Mouse (Mus musculus): ENCODE results near the gene 4930568D16Rik.

4930568D16Rik gene

GRCm38 (mm10) chr2:35342605-35343004, 24.9 kb downstream of the 4930568D16Rik start:
- no peak for DNase-seq (ENCODE audit: low spot score)

- no peak for DNase-seq (ENCODE audit: low spot score)
Observed at GRCm38 (mm10) chr2:35338707-35339106, 28.8 kb downstream of the 4930568D16Rik start.

GRCm38 (mm10) chr2:35338036-35338435, 29.5 kb downstream of the 4930568D16Rik start:
- no peak for DNase-seq (ENCODE audit: low spot score)

- no peak for DNase-seq (ENCODE audit: low spot score)
Observed at GRCm38 (mm10) chr2:35337419-35337818, 30.1 kb downstream of the 4930568D16Rik start.

GRCm38 (mm10) chr2:35336388-35337280, 30.9 kb downstream of the 4930568D16Rik start, which contains the start of gene Stom:
Gene Stom (minus strand): TSS chr2:35336976.
- peak; percentile 99 for DNase-seq (ENCODE audit: low spot score)

- DNase-seq (ENCODE audit: low spot score), result no peak
Observed at GRCm38 (mm10) chr2:35335620-35336019, 31.9 kb downstream of the 4930568D16Rik start.

GRCm38 (mm10) chr2:35333670-35334069, 33.9 kb downstream of the 4930568D16Rik start:
- no peak for DNase-seq (ENCODE audit: low spot score)

GRCm38 (mm10) chr2:35331205-35331604, 36.3 kb downstream of the 4930568D16Rik start:
- DNase-seq (ENCODE audit: low spot score), result no peak

- DNase-seq (ENCODE audit: low spot score), result no peak
Observed at GRCm38 (mm10) chr2:35329061-35329460, 38.5 kb downstream of the 4930568D16Rik start.

GRCm38 (mm10) chr2:35328064-35328792, 39.3 kb downstream of the 4930568D16Rik start:
- DNase-seq (ENCODE audit: low spot score), result no peak

- no peak for DNase-seq (ENCODE audit: low spot score)
Observed at GRCm38 (mm10) chr2:35327583-35327982, 39.9 kb downstream of the 4930568D16Rik start.

- no peak for DNase-seq (ENCODE audit: low spot score)
Observed at GRCm38 (mm10) chr2:35326931-35327330, 40.6 kb downstream of the 4930568D16Rik start.

- DNase-seq (ENCODE audit: low spot score), result no peak
Observed at GRCm38 (mm10) chr2:35325930-35326329, 41.6 kb downstream of the 4930568D16Rik start.

- DNase-seq (ENCODE audit: low spot score), result no peak
Observed at GRCm38 (mm10) chr2:35322404-35323164, 44.9 kb downstream of the 4930568D16Rik start.

GRCm38 (mm10) chr2:35320399-35320798, 47.1 kb downstream of the 4930568D16Rik start:
- no peak for DNase-seq (ENCODE audit: low spot score)

GRCm38 (mm10) chr2:35318405-35318804, 49.1 kb downstream of the 4930568D16Rik start:
- no peak for DNase-seq (ENCODE audit: low spot score)

- DNase-seq (ENCODE audit: low spot score), result no peak
Observed at GRCm38 (mm10) chr2:35317604-35318003, 49.9 kb downstream of the 4930568D16Rik start.

- DNase-seq (ENCODE audit: low spot score), result no peak
Observed at GRCm38 (mm10) chr2:35314300-35314699, 53.2 kb downstream of the 4930568D16Rik start.

GRCm38 (mm10) chr2:35309906-35310493, 57.5 kb downstream of the 4930568D16Rik start:
- no peak for DNase-seq (ENCODE audit: low spot score)

GRCm38 (mm10) chr2:35308166-35308565, 59.4 kb downstream of the 4930568D16Rik start:
- DNase-seq (ENCODE audit: low spot score), result no peak

Measured in yolk sac, embryonic 10.5 days (tissue).